Mouse (Mus musculus): ENCODE results near the gene Bdnf.

DNA sequence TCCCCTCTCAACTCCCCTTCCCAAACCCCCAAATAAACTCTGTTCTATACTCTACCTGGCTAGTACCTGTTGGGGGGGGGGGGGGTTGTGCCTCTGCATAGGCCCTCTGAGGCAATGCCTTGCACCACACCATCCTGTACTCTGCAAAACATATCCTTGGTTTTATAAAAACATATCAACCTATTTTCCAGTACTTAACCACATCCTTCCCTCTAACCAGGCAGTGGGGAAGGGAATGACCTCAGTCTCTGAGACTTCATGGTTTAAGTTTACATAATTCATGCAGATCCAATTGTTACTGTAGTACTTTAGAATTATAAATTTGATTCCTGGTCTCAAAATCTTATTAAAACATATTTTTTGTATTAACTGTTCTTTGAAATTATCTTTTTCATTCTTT lies 75.5 kb downstream of the Bdnf start:
- TF ChIP-seq CTCF (conservative IDR thresholded peaks at IDR 0.05; ENCODE audit: insufficient read depth, insufficient read length, low read depth, low read length) (no peak), POLR2A (IDR thresholded peaks at IDR 0.05; ENCODE audit: low read depth, low read length) (no peak)

All from kidney, adult 2 months (tissue).